Comparison of ENCODE assay signal across 29 mouse cellular contexts in genomic region chr7:99661071-99661470, GRCm38 (mm10). TPM values are rescaled to one million over a fixed set of nuclear protein-coding genes. Genes with fewer than 3 reads are reported as not detected.
"Had no signal": no experiment of that assay in that cellular context is flagged by ENCODE, and none has a peak within 500 bp of the region (broad histone marks: within the 10 kb centered on the region; RNA-seq: fewer than 3 reads in every experiment).

No protein-coding gene starts in this region.

- H3K4me1 ChIP-seq: limb, embryonic 13.5 days; liver, embryonic 12.5 days; liver, embryonic 13.5 days; liver, embryonic 15.5 days; megakaryocyte, embryonic 14.5 days; midbrain, embryonic 15.5 days had no signal

- H3K9ac ChIP-seq: limb, embryonic 12.5 days; limb, embryonic 13.5 days; limb, embryonic 15.5 days; liver, embryonic 12.5 days; liver, embryonic 13.5 days; liver, embryonic 14.5 days; liver, embryonic 15.5 days; liver, postnatal 0 days; lung, embryonic 14.5 days; lung, embryonic 15.5 days; midbrain, embryonic 12.5 days; midbrain, embryonic 13.5 days; midbrain, embryonic 15.5 days had no signal

- H3K4me3 ChIP-seq: limb, embryonic 10.5 days; limb, embryonic 12.5 days; limb, embryonic 13.5 days; limb, embryonic 15.5 days; liver, embryonic 12.5 days; liver, embryonic 13.5 days; liver, embryonic 15.5 days; lung, embryonic 15.5 days; megakaryocyte, embryonic 14.5 days; midbrain, embryonic 10.5 days; midbrain, embryonic 12.5 days; midbrain, embryonic 13.5 days; midbrain, embryonic 15.5 days; myocyte had no signal

- H3K9me3 ChIP-seq: limb, embryonic 10.5 days; limb, embryonic 12.5 days; limb, embryonic 13.5 days; limb, embryonic 15.5 days; liver, embryonic 12.5 days; liver, embryonic 13.5 days; liver, embryonic 15.5 days; lung, embryonic 15.5 days; megakaryocyte, embryonic 14.5 days; midbrain, embryonic 10.5 days; midbrain, embryonic 12.5 days; midbrain, embryonic 13.5 days; midbrain, embryonic 15.5 days had no signal

- H3K27ac ChIP-seq: limb, embryonic 10.5 days; limb, embryonic 12.5 days; limb, embryonic 13.5 days; limb, embryonic 15.5 days; liver, embryonic 12.5 days; liver, embryonic 13.5 days; liver, embryonic 14.5 days; liver, embryonic 15.5 days; lung, embryonic 15.5 days; macrophage; midbrain, embryonic 10.5 days; midbrain, embryonic 12.5 days; midbrain, embryonic 13.5 days; midbrain, embryonic 15.5 days had no signal

- DNase-seq: liver; liver, embryonic 13.5 days; liver, postnatal 0 days; lung, adult 2 months; lung, embryonic 14.5 days; lung, postnatal 14 days; lung, postnatal 36 days; lung, postnatal 4 days had no signal

- H3K36me3 ChIP-seq: limb, embryonic 10.5 days; limb, embryonic 12.5 days; limb, embryonic 13.5 days; limb, embryonic 15.5 days; liver, embryonic 12.5 days; liver, embryonic 13.5 days; liver, embryonic 15.5 days; lung, embryonic 15.5 days; midbrain, embryonic 10.5 days; midbrain, embryonic 12.5 days; midbrain, embryonic 13.5 days; midbrain, embryonic 15.5 days had no signal

- H3K4me2 ChIP-seq: limb, embryonic 12.5 days; limb, embryonic 13.5 days; limb, embryonic 15.5 days; liver, embryonic 11.5 days; liver, embryonic 12.5 days; liver, embryonic 13.5 days; liver, embryonic 15.5 days; lung, embryonic 14.5 days; lung, embryonic 15.5 days; midbrain, embryonic 11.5 days; midbrain, embryonic 12.5 days; midbrain, embryonic 13.5 days; midbrain, embryonic 15.5 days had no signal

- ATAC-seq: liver, embryonic 12.5 days; liver, postnatal 0 days; lung, postnatal 0 days; midbrain, embryonic 13.5 days; midbrain, embryonic 15.5 days; midbrain, embryonic 16.5 days had no signal

- H3K27me3 ChIP-seq: limb, embryonic 13.5 days; limb, embryonic 15.5 days; lung, embryonic 15.5 days; midbrain, embryonic 12.5 days; midbrain, embryonic 13.5 days; midbrain, embryonic 15.5 days had no signal

RNA-seq across cellular contexts. Expression of gene Tpbgl, which starts 34.2 kb away (rescaled TPM):
- total RNA-seq: monocyte, adult 5-6 weeks had no signal
- polyA plus RNA-seq: limb, embryonic 10.5 days; myocyte had no signal

RNA-seq across cellular contexts. Expression of gene Slco2b1, which starts 50.1 kb away (rescaled TPM):
- total RNA-seq: megakaryocyte-erythroid progenitor cell, adult 5-6 weeks had no signal
